Mouse (Mus musculus) thymus, adult 2 months (tissue): ENCODE data around the gene Auts2.

Experiments used
- CTCF ChIP-seq: fragments of 200-500 bp; IDR thresholded peaks from 2 replicates; pipeline ENCODE4 v1.5.1; 2012; ENCODE audit warnings: mild to moderate bottlenecking, control low read depth, low read length, moderate library complexity, borderline replicate concordance; ENCODE audit not compliant: control insufficient read depth, poor library complexity, insufficient read depth; ENCODE audit errors: extremely low read depth
- POLR2A ChIP-seq: fragments of 200-500 bp; IDR thresholded peaks from 2 replicates; pipeline ENCODE4 v1.6.1; 2012; ENCODE audit warnings: mild to moderate bottlenecking, low read length, control low read depth, moderate library complexity; ENCODE audit not compliant: control insufficient read depth, poor library complexity, insufficient read depth; ENCODE audit errors: extremely low read depth

DNA sequence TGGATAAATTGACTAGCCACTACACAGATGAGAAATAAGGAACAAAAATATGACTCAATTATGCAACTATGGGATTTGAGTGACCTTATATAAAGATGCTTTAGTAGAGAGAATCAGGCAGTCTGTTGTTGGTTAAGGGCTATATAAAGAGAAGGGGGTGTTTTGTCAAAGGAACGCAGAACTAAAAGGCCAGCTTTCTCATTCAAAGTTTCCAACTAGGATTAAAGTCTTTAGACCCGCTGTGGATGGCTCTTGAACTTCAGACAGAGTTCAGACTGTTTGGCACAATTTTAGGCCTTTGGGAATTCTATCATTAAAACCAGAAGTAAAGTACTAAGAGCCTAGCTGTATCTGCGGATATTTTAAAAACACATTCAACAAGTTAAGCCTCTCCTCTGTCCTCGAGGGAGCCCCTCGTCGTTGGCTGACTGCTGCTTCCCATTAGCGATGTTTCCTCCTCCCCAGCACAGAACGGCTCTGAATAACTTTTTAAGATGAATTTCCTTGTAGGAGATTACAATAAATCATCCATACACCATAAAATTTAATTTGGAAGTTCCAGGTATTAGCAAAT, 459.3 kb downstream of the Auts2 start:
- TF ChIP-seq CTCF (no peak), POLR2A (no peak)
